Mouse (Mus musculus) yolk sac, embryonic 10.5 days (tissue): ENCODE data around the gene Zfp871.

Experiments used
- DNase-seq: peaks from one replicate; pipeline ENCODE4 v3.0.0-alpha.2; 2017; ENCODE audit warnings: low spot score

Zfp871 gene

GRCm38 (mm10) chr17:32788094-32788559 is at the start of gene Zfp871:
TSS of gene Zfp871 (minus strand) at chr17:32788287.
- peak; percentile 92 for DNase-seq

GRCm38 (mm10) chr17:32830418-32830782 is 42.3 kb upstream of the Zfp871 start:
- DNase-seq = no peak

- DNase-seq = peak; percentile 76
Measured at GRCm38 (mm10) chr17:32829540-32830417, 41.7 kb upstream of the Zfp871 start, which contains the start of gene Zfp799. TSS of gene Zfp799 (minus strand) at chr17:32830261.

- no peak for DNase-seq
Measured at GRCm38 (mm10) chr17:32816074-32816784, 28.1 kb upstream of the Zfp871 start.

- no peak for DNase-seq
Measured at GRCm38 (mm10) chr17:32814136-32814535, 26.0 kb upstream of the Zfp871 start.

- no peak for DNase-seq
Measured at GRCm38 (mm10) chr17:32810648-32811047, 22.6 kb upstream of the Zfp871 start.

- peak; percentile 24 for DNase-seq
Measured at GRCm38 (mm10) chr17:32809544-32810374, 21.7 kb upstream of the Zfp871 start, which contains the start of gene Zfp811. TSS of gene Zfp811 (minus strand) at chr17:32809931.

GRCm38 (mm10) chr17:32808921-32809320 is 20.8 kb upstream of the Zfp871 start:
- DNase-seq = no peak

- no peak for DNase-seq
Measured at GRCm38 (mm10) chr17:32789244-32789643, 1.2 kb upstream of the Zfp871 start.

- no peak for DNase-seq
Measured at GRCm38 (mm10) chr17:32788576-32788975, 489 bp upstream of the Zfp871 start.

GRCm38 (mm10) chr17:32787436-32788093 is 522 bp downstream of the Zfp871 start:
- DNase-seq = no peak

GRCm38 (mm10) chr17:32786944-32787343 is 1.1 kb downstream of the Zfp871 start:
- DNase-seq = peak; percentile 10

- DNase-seq = no peak
Measured at GRCm38 (mm10) chr17:32785656-32786055, 2.4 kb downstream of the Zfp871 start.

- no peak for DNase-seq
Measured at GRCm38 (mm10) chr17:32777564-32777963, 10.5 kb downstream of the Zfp871 start.

- DNase-seq = no peak
Measured at GRCm38 (mm10) chr17:32771213-32771612, 16.9 kb downstream of the Zfp871 start.

- DNase-seq = no peak
Measured at GRCm38 (mm10) chr17:32766422-32766821, 21.7 kb downstream of the Zfp871 start.

GRCm38 (mm10) chr17:32757331-32757730 is 30.8 kb downstream of the Zfp871 start:
- DNase-seq = no peak

GRCm38 (mm10) chr17:32753634-32754033 is 34.5 kb downstream of the Zfp871 start:
- DNase-seq = no peak

- no peak for DNase-seq
Measured at GRCm38 (mm10) chr17:32752813-32753360, 35.2 kb downstream of the Zfp871 start.

GRCm38 (mm10) chr17:32750611-32751010 is 37.5 kb downstream of the Zfp871 start:
- no peak for DNase-seq

- DNase-seq = no peak
Measured at GRCm38 (mm10) chr17:32741057-32741456, 47.0 kb downstream of the Zfp871 start.
